Mouse (Mus musculus): ENCODE measurements around the gene Lats2.

DNA sequence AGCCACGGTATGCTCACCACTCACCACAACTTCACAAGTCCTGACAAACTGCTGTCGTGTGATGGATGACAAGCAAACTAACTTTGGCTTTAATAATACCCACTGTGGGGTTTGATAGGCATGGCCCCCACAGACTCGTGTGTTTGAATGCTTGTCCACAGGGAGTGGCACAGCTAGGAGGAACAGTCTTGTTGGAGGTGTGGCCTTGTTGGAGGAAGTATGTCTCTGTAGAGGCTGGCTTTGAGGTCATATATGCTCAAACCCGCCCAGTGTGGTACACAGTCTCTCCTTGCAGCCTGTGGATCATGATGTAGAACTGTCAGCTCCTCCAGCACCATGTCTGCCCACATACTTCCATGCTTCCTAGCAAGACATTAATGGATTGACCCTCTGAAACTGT is 39.9 kb downstream of the Lats2 start:
- no peak for TF ChIP-seq POLR2A (IDR thresholded peaks at IDR 0.05; ENCODE audit: control insufficient read depth, extremely low read depth, insufficient read depth, low read length, poor library complexity)
- no peak for TF ChIP-seq CTCF (IDR thresholded peaks at IDR 0.05; ENCODE audit: borderline replicate concordance, control insufficient read depth, extremely low read depth, insufficient read depth, low read length, poor library complexity)
